Comparison of ENCODE assay signal across 11 mouse cellular contexts in the genomic region with DNA sequence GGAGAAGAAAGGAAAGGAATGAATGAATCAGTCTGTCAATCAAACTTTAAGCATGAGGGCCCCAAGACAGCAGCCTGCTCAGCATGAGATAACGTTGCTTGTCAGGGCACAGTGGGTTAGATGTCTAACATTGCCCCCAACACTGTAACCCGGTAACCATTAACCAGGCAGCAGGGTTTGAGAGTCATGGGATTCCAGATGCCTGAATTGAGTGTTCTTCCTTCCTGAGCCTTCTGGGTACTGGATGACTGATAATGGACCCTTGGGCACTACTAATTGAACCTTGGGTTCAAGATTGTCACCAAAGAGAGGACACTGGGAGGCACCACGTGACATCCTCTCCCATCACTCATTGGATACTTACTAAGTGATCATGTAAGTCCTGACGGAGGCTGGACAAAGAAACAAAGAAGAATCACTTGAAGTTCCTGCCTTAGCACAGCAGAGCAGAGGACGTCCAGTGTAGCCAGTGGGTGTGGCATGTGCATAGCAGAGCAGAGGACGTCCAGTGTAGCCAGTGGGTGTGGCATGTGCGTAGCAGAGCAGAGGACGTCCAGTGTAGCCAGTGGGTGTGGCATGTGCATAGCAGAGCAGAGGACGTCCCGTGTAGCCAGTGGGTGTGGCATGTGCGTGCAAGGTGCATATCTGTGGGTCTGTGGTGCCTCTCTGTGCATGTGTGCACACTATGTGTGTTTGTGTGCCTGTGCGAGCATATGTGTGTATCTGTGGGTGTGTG. TPM values are rescaled to one million over a fixed set of nuclear protein-coding genes. Genes with fewer than 3 reads are reported as not detected.
DNase-seq lines count a peak whose midpoint lies in the region; ATAC-seq and TF ChIP-seq lines count a peak whose summit lies in the region.
"Had no signal": no experiment of that assay in that cellular context is flagged by ENCODE, and none has a peak within 500 bp of the region (broad histone marks: within the 10 kb centered on the region; RNA-seq: fewer than 3 reads in every experiment).

No protein-coding gene starts in this region.

- WGBS in heart, adult 2 months = 45% methylated on average over 12 of the region's 12 CpGs
- 22% methylated on average over 12 of the region's 12 CpGs for WGBS in liver, embryonic 16.5 days (ENCODE audit: insufficient replicate concordance)

- TF ChIP-seq EP300 in heart, adult 2 months (IDR thresholded peaks at IDR 0.05; ENCODE audit: insufficient read depth, low read depth, low read length) = 0 out of 2 replicates have a peak, but pooled peaks have one; percentile 9

- peak overlapping the region; percentile 56 for H3K4me2 ChIP-seq in liver, embryonic 16.5 days (ENCODE audit: low read depth, low read length)

- H3K36me3 ChIP-seq in heart, adult 2 months (ENCODE audit: control insufficient read depth, insufficient read depth, low read length) = no peaks in the 10 kb centered on the region
- no peaks in the 10 kb centered on the region for H3K36me3 ChIP-seq in liver, embryonic 16.5 days (ENCODE audit: control insufficient read depth, insufficient read depth)

- peak; percentile 93 for ATAC-seq in liver, embryonic 16.5 days (ENCODE audit: low read depth)

- no peaks in the 10 kb centered on the region for H3K9me3 ChIP-seq in liver, embryonic 16.5 days (replicated peaks; ENCODE audit: control insufficient read depth, low read length)

- no peak for DNase-seq in heart, adult 2 months
- no peak for DNase-seq in heart, postnatal 14 days
- peak; percentile 20 for DNase-seq in retina, embryonic 14.5 days (ENCODE audit: low spot score)
- no peak for DNase-seq in retina, postnatal 1 day
- DNase-seq in yolk sac, embryonic 10.5 days (ENCODE audit: low spot score) = peak; percentile 35
- no peak for DNase-seq in left cerebral cortex, postnatal 36 days (ENCODE audit: low spot score in 2 of 2)
- DNase-seq in layer of hippocampus, adult 11-12 months (ENCODE audit: low spot score) = no peak
- DNase-seq: thymus, adult 2 months had no signal

- TF ChIP-seq POLR2A in heart, adult 2 months (IDR thresholded peaks at IDR 0.05; ENCODE audit: insufficient read depth, low read depth, low read length) = no peak

- intact Hi-C loops in heart, adult 2 months (cut with DNase I) = no loop called here
- intact Hi-C loops in heart, postnatal 14 days (cut with DNase I) = no loop called here
- intact Hi-C loops in left cerebral cortex, postnatal 36 days (cut with DNase I) = no loop called here

- no peaks in the 10 kb centered on the region for H3K79me2 ChIP-seq in heart, adult 2 months (replicated peaks; ENCODE audit: control insufficient read depth, insufficient read depth, low read length)

- no peaks in the 10 kb centered on the region for H3K27me3 ChIP-seq in heart, adult 2 months (ENCODE audit: control insufficient read depth, insufficient read depth, low read length)
- H3K27me3 ChIP-seq in liver, embryonic 16.5 days (ENCODE audit: control insufficient read depth, insufficient read depth, low read depth, low read length) = no peaks in the 10 kb centered on the region

- no peak overlapping the region for H3K27ac ChIP-seq in heart, adult 2 months
- peak overlapping the region; percentile 68 for H3K27ac ChIP-seq in liver, embryonic 16.5 days (ENCODE audit: low read length)

- TF ChIP-seq CTCF in heart, adult 2 months (IDR thresholded peaks at IDR 0.05) = no peak

- no peak overlapping the region for H3K9ac ChIP-seq in heart, adult 2 months (ENCODE audit: low read depth, low read length)
- H3K9ac ChIP-seq in liver, embryonic 16.5 days (ENCODE audit: low read depth, low read length) = peak overlapping the region; percentile 27; the same call in 1 of the 2 replicates

- no peak overlapping the region for H3K4me3 ChIP-seq in heart, adult 2 months
- H3K4me3 ChIP-seq in liver, embryonic 16.5 days (ENCODE audit: low read depth, low read length) = peak overlapping the region; percentile 26

- H3K4me1 ChIP-seq in heart, adult 2 months (ENCODE audit: control insufficient read depth, insufficient read depth, low read length) = no peaks in the 10 kb centered on the region; the same call in 1 of the 2 replicates
- H3K4me1 ChIP-seq in liver, embryonic 16.5 days (ENCODE audit: control insufficient read depth, low read depth, low read length) = peaks cover 25% of the 10 kb centered on the region

RNA-seq across cellular contexts. Expression of a gene that starts 51.0 kb away (rescaled TPM):
- total RNA-seq in heart, adult 2 months (2021) = under 1 TPM in 1 of 2 experiments, not detected in 1; 0.07 TPM
- polyA plus RNA-seq in heart, adult 2 months (2012; rRNA removed) = 0.14 and 0.15 TPM in 2 replicates
- total RNA-seq in heart, postnatal 14 days (2021) = not detected
- not detected in 2 replicates for polyA plus RNA-seq in liver, embryonic 16.5 days (2015; fragmentation: Nextera tagmentation; extraction: Ambion mirVana)
- 1 to 10 TPM; 1.9 to 2.5 TPM for total RNA-seq in left cerebral cortex, postnatal 36 days (2021)
- total RNA-seq: hematopoietic stem cell, adult 5-6 weeks had no signal
- polyA plus RNA-seq: limb, embryonic 11.5 days had no signal

Comparison
In these comparisons a context has a peak if more than half of its experiments do, and no peak if none do; other contexts are left out.
1. DNase-seq: peak in retina, embryonic 14.5 days (single experiment) and yolk sac, embryonic 10.5 days (single experiment); none in heart, adult 2 months (0 of 2), heart, postnatal 14 days (0 of 2), retina, postnatal 1 day (single experiment), left cerebral cortex, postnatal 36 days (0 of 2) and layer of hippocampus, adult 11-12 months (single experiment).